Mouse (Mus musculus) cortical plate, adult 2 months (tissue): ENCODE measurements around the gene Rdh19. TPM values are rescaled to one million over a fixed set of nuclear protein-coding genes. Genes with fewer than 3 reads are reported as not detected.
"Not testable (repeated sequence)": the region's sequence is repeated elsewhere in the genome, so short reads cannot be mapped to it uniquely, and the experiment has no call there.

Experiments
- H3K27ac ChIP-seq: fragments of 200-500 bp; 2 replicates; pipeline ENCODE4 v1.5.1; 2012; ENCODE audit warnings: low read length, control low read depth, inconsistent platforms; ENCODE audit not compliant: insufficient read depth
- H3K4me1 ChIP-seq: fragments of 200-500 bp; 2 replicates; pipeline ENCODE4 v1.6.1; 2011; ENCODE audit warnings: low read length; ENCODE audit not compliant: control insufficient read depth, insufficient read depth
- H3K4me3 ChIP-seq: fragments of 200-500 bp; 2 replicates; pipeline ENCODE4 v1.5.1; 2011; ENCODE audit warnings: mild to moderate bottlenecking, low read length, control low read depth; ENCODE audit not compliant: insufficient read depth
- CTCF ChIP-seq: fragments of 200-500 bp; IDR thresholded peaks from 2 replicates; pipeline ENCODE4 v1.5.1; 2011; ENCODE audit warnings: mild to moderate bottlenecking, control low read depth, low read length; ENCODE audit not compliant: insufficient read depth; ENCODE audit errors: extremely low read depth
- POLR2A ChIP-seq: fragments of 200-500 bp; IDR thresholded peaks from 2 replicates; pipeline ENCODE4 v1.6.1; 2011; ENCODE audit warnings: mild to moderate bottlenecking, low read length, control low read depth; ENCODE audit not compliant: insufficient read depth; ENCODE audit errors: extremely low read depth
- polyA plus RNA-seq: library from polyadenylated mRNA; depleted of rRNA; stranded (reverse); fragments of >200 nt; gene quantifications from 2 replicates; pipeline ENCODE4 v1.2.3, GENCODE M21; 2012

Gene Rdh19
- polyA plus RNA-seq, 1 experiment: not detected

DNA sequence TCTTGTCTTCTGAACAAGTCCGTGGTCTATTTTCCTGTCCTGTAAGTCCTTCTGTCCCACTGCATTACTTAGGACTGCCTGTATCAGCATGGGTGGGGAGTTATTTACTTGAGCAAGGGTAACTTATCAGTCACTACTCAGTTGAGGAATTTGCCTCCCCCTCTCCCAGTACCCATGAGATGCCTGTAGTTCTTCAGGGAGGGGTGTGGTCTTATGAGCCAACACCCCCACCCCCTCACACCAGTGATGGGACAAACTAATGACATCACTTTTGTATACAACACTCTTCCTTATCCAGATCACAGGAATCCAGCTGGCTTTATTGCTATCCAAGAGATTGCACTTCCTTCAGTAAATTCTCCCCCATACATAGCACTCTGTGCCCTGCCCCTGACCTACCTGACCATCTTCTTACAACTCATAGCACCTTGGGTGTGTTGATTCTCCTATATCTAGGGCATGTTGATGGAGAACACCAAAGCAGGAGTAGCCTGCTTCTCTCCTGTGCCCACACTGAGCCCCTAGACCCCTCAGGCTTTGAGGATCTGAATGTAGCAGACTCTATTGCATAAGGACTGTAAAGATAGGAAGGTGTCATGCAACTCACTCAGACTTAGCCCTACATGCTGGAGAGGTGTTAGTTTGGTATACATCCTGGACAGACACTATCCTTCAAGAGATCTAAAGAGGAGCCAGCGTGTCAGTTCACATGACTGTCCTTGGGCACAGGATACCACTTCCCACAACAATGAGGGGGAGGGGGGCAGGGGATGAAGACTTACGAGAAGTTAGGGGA lies 28.7 kb downstream of the Rdh19 start:
- no peak for TF ChIP-seq CTCF
- TF ChIP-seq POLR2A: no peak
- H3K4me1 ChIP-seq: no peaks in the 10 kb centered on the region
- H3K27ac ChIP-seq: no peak overlapping the region
- no peak overlapping the region for H3K4me3 ChIP-seq

DNA sequence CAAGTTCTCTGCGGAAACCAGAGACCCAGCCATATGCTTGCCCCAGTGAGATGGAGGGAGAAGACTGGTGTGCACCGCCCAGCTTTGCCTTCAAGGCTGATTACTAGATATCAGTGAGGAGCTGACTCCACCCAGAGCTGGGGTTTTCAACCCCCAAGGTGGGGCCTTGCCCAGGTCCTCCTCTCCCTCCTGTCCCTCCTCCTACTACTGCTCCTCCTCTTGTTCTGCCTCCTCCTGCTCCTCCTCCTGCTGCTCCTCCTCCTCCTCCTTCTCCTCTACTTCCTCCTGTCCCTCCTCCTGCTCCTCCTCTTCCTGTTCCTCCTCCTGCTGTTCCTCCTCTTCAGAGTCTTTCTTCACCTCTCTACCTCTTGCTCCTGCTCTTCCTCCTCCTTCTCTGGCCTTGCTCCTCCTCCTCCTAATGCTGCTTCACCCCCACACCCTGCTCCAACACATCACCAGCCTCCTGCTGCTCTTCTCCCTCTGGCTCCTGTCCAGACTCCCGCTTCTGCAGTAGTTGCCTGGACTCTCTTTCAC lies 29.5 kb downstream of the Rdh19 start:
- Histone ChIP-seq H3K4me1 (no peaks in the 10 kb centered on the region), H3K27ac (no peak overlapping the region), H3K4me3 (no peak overlapping the region)
- TF ChIP-seq POLR2A: no peak
- TF ChIP-seq CTCF: no peak

- TF ChIP-seq POLR2A (no peak), CTCF (no peak)
- Histone ChIP-seq H3K4me3 (no peak overlapping the region), H3K27ac (no peak overlapping the region), H3K4me1 (no peaks in the 10 kb centered on the region)
Measured at GRCm38 (mm10) chr10:127881041-127881440, 31.3 kb downstream of the Rdh19 start.

DNA sequence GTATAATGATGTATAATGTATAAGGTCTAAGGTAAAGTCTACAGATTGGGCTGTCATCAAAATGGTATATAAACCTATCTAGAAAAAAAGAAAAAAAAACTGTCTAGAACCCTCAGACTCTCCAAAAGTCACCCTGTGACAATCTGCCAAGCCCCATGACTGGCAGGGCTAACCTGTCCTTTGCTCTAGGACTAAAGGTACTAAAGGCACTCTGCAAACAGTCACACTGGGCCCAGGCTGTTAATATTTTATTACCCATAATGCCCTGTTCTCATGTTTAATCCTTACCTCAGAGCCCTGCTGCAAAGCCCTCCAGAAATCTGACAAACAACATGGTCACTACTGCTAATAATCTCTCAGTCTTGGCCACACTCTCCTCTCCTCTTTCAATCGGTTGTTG lies 36.8 kb downstream of the Rdh19 start:
- H3K4me3 ChIP-seq: no peak overlapping the region
- TF ChIP-seq CTCF (no peak), POLR2A (no peak)
- H3K27ac ChIP-seq: no peak overlapping the region
- H3K4me1 ChIP-seq: no peaks in the 10 kb centered on the region

DNA sequence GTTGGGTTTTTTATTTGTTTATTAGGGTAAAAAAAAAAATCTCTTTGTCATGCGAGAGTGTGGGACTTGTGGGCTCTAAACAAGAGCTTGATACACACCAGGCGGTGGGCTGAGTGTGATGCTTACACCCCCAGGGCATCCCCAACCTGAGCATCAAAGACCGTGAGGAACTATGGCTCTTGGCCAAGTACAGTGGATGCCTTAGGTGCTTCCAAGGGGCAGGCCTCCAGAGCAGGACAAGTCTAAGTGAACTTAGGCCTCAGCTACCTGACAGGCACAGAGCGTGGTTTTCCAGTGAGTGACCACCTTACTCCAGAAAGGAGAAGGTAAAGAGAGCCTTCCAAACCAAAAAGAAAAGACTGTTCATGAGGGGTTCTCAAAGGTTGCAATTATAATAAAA lies 37.2 kb downstream of the Rdh19 start:
- TF ChIP-seq POLR2A: no peak
- TF ChIP-seq CTCF: no peak
- H3K27ac ChIP-seq: no peak overlapping the region
- H3K4me3 ChIP-seq: no peak overlapping the region
- H3K4me1 ChIP-seq: no peaks in the 10 kb centered on the region

GRCm38 (mm10) chr10:127888605-127889004 lies 38.9 kb downstream of the Rdh19 start, which contains the start of gene Rdh7:
TSS of gene Rdh7 (minus strand) at chr10:127888817.
- Histone ChIP-seq H3K27ac (no peak within 1 kb of the TSS), H3K4me1 (no peaks in the 10 kb centered on the region), H3K4me3 (no peak within 1 kb of the TSS)
- TF ChIP-seq POLR2A (no peak), CTCF (no peak)

- Histone ChIP-seq H3K4me1 (no peaks in the 10 kb centered on the region), H3K4me3 (no peak overlapping the region), H3K27ac (no peak overlapping the region)
- no peak for TF ChIP-seq CTCF
- TF ChIP-seq POLR2A: no peak
Measured at GRCm38 (mm10) chr10:127891481-127891880, 41.8 kb downstream of the Rdh19 start.

GRCm38 (mm10) chr10:127893163-127894022 lies 43.7 kb downstream of the Rdh19 start:
- H3K4me3 ChIP-seq, H3K27ac ChIP-seq, H3K4me1 ChIP-seq: not testable (repeated sequence)

DNA sequence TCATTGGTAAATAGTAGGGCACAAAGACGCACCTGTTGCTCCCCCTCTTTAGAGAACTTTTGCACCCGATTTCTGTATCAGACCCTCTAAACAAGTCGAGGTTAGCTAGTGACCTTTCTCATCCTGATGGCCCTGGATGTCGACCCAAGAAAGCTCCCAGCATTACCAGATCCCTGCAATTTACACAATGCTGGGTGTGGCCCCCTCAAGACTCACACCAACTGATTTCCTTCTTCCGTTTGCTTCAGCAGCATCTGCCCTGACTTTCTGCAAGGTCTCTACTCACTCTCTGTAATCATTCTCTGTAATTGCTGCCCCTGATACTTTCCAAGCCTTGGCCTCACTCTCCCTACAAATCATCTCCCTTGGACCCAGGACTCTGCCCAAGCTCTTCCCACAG lies 47.0 kb downstream of the Rdh19 start:
- no peak overlapping the region for H3K27ac ChIP-seq
- H3K4me3 ChIP-seq: no peak overlapping the region
- TF ChIP-seq POLR2A (no peak), CTCF (no peak)
- no peaks in the 10 kb centered on the region for H3K4me1 ChIP-seq

DNA sequence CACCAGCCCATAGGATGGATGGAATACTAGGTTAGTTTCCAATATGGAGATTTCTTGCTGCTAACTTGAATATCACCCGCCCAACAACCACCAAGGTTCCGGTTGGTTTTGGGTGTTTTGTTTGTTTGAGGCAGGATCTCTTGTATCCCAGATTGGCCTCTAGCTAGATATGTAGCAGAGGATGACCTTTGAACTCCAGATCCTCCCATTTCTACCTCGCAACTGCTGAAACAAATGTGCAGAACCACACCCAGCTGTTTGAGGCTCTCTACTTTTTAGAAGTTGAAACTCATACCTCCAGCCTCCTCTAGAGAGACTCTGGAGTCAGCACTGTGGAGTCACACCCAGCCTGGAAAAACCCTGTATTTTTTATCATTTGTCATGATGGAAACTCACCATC lies 47.8 kb downstream of the Rdh19 start:
- Histone ChIP-seq H3K4me1 (no peaks in the 10 kb centered on the region), H3K4me3 (no peak overlapping the region), H3K27ac (no peak overlapping the region)
- TF ChIP-seq POLR2A: no peak
- no peak for TF ChIP-seq CTCF
